Mouse (Mus musculus) brain, adult 2 months (tissue): ENCODE measurements around the gene Ttc7b.

Experiments
- DNase-seq: peaks from one replicate; pipeline ENCODE4 v3.0.0; 2011; ENCODE audit warnings: low read depth, low spot score

Ttc7b gene

GRCm38 (mm10) chr12:100419946-100420874 lies 100.4 kb downstream of the Ttc7b start:
- peak; percentile 85 for DNase-seq

GRCm38 (mm10) chr12:100415802-100416201 lies 104.8 kb downstream of the Ttc7b start:
- peak; percentile 80 for DNase-seq

- peak; percentile 56 for DNase-seq
Observed at GRCm38 (mm10) chr12:100414717-100415398, 105.8 kb downstream of the Ttc7b start.

GRCm38 (mm10) chr12:100408714-100409113 lies 111.9 kb downstream of the Ttc7b start:
- no peak for DNase-seq

GRCm38 (mm10) chr12:100408143-100408542 lies 112.5 kb downstream of the Ttc7b start:
- DNase-seq = no peak

- DNase-seq = no peak
Observed at GRCm38 (mm10) chr12:100407371-100407770, 113.3 kb downstream of the Ttc7b start.

GRCm38 (mm10) chr12:100406094-100406493 lies 114.5 kb downstream of the Ttc7b start:
- no peak for DNase-seq

- no peak for DNase-seq
Observed at GRCm38 (mm10) chr12:100405512-100406030, 115.1 kb downstream of the Ttc7b start.

- peak; percentile 66 for DNase-seq
Observed at GRCm38 (mm10) chr12:100404430-100404829, 116.2 kb downstream of the Ttc7b start.

GRCm38 (mm10) chr12:100403005-100403324 lies 117.7 kb downstream of the Ttc7b start:
- DNase-seq = peak; percentile 65

GRCm38 (mm10) chr12:100402296-100403004 lies 118.2 kb downstream of the Ttc7b start:
- DNase-seq = peak; percentile 81

GRCm38 (mm10) chr12:100400119-100400518 lies 120.5 kb downstream of the Ttc7b start:
- DNase-seq = no peak

- no peak for DNase-seq
Observed at GRCm38 (mm10) chr12:100399126-100399727, 121.4 kb downstream of the Ttc7b start.

- DNase-seq = peak; percentile 86
Observed at GRCm38 (mm10) chr12:100398268-100398943, 122.2 kb downstream of the Ttc7b start.

- no peak for DNase-seq
Observed at GRCm38 (mm10) chr12:100397432-100398146, 123.0 kb downstream of the Ttc7b start.

- DNase-seq = no peak
Observed at GRCm38 (mm10) chr12:100396806-100397205, 123.8 kb downstream of the Ttc7b start.

GRCm38 (mm10) chr12:100393532-100393931 lies 127.1 kb downstream of the Ttc7b start:
- DNase-seq = peak; percentile 54

GRCm38 (mm10) chr12:100393109-100393508 lies 127.5 kb downstream of the Ttc7b start:
- peak; percentile 64 for DNase-seq

- DNase-seq = peak; percentile 92
Observed at GRCm38 (mm10) chr12:100392466-100392865, 128.2 kb downstream of the Ttc7b start.

GRCm38 (mm10) chr12:100391890-100392289 lies 128.7 kb downstream of the Ttc7b start:
- peak; percentile 72 for DNase-seq
